In the genomic region with DNA sequence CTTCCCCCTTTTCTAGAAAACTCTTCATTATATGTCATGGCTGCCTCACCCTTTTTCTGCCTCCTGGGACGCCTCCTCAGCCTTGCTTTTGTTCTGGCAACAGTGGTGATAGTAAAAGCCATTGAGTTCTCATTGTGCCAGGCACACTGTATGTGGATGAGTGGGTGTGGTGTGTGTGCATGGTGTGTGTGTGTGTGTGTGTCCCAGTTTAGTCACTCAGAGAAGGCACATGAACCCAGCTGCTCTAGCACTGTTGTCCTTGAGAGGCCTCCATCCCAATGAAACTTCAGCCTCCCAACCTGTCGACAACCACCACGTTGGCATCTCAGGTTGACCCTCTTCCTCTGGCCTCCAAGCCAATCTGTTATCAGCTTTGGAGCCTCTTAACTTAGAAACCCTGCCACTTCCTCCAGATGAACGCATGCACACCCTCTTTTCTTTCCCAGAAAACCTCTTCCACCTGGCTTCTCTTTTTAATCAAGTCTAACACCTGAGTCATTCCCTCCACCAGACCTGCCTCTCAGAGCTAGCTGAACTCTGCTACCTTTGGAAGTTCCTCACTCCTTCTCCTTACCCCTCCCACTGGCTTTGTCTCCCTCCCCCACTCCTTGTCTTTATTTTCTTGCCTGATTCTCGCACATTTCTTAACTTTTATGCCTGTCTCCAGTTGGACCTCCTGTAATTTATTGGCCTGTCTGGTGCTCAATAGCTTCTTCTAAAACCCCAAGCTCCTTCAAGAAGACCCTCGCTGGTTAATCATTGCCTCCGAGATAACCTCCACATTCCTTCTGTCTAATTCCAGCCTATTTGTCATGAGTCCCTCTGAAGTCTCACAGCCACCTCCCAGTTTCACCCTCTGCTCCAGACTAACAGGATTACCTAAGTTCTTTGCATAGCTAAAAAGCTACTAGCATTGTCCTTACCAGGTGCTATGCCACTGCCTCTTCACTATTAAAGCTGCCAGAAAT, we compare ENCODE assay signal across 21 mouse cellular contexts. TPM values are rescaled to one million over a fixed set of nuclear protein-coding genes. Genes with fewer than 3 reads are reported as not detected.
DNase-seq lines count a peak whose midpoint lies in the region; ATAC-seq lines count a peak whose summit lies in the region.
"Had no signal": no experiment of that assay in that cellular context is flagged by ENCODE, and none has a peak within 500 bp of the region (broad histone marks: within the 10 kb centered on the region; RNA-seq: fewer than 3 reads in every experiment).

No protein-coding gene starts in this region.

- H3K27me3 ChIP-seq in lung, embryonic 15.5 days, result no peaks in the 10 kb centered on the region
- no peaks in the 10 kb centered on the region for H3K27me3 ChIP-seq in intestine, embryonic 16.5 days (replicated peaks; ENCODE audit: control insufficient read depth, insufficient read depth, low read length)
- H3K27me3 ChIP-seq: heart, embryonic 15.5 days; hindbrain, embryonic 13.5 days; neural tube, embryonic 15.5 days had no signal

- H3K4me3 ChIP-seq in lung, embryonic 15.5 days, result no peak overlapping the region
- no peak overlapping the region for H3K4me3 ChIP-seq in intestine, embryonic 16.5 days (ENCODE audit: low read length)
- H3K4me3 ChIP-seq: forebrain, embryonic 10.5 days; heart, embryonic 15.5 days; hindbrain, embryonic 13.5 days; midbrain, embryonic 10.5 days; neural tube, embryonic 15.5 days had no signal

- H3K27ac ChIP-seq in lung, embryonic 15.5 days, result peak overlapping the region; percentile 88
- 0 out of 2 replicates have a peak overlapping the region, but pooled peaks have one; percentile 2 for H3K27ac ChIP-seq in intestine, embryonic 16.5 days (ENCODE audit: low read length)
- H3K27ac ChIP-seq: forebrain, embryonic 10.5 days; heart, embryonic 15.5 days; hindbrain, embryonic 13.5 days; kidney, postnatal 0 days; midbrain, embryonic 10.5 days; neural tube, embryonic 15.5 days had no signal

- no peak overlapping the region for H3K9ac ChIP-seq in lung, embryonic 15.5 days
- H3K9ac ChIP-seq in intestine, embryonic 16.5 days (ENCODE audit: low read depth, low read length), result no peak overlapping the region
- H3K9ac ChIP-seq: forebrain, postnatal 0 days; heart, embryonic 15.5 days; hindbrain, embryonic 13.5 days; neural tube, embryonic 15.5 days had no signal

- DNase-seq in embryo, embryonic 9.5 days (ENCODE audit: extremely low spot score), result peak; percentile 21
- no peak for DNase-seq in embryo, embryonic 11 days
- no peak for DNase-seq in lung, postnatal 25 days (ENCODE audit: low spot score)
- peak; percentile 88 for DNase-seq in yolk sac, embryonic 10.5 days (ENCODE audit: low spot score)
- no peak for DNase-seq in right cerebral cortex, adult 2 months (ENCODE audit: low spot score in 2 of 2)
- DNase-seq: adrenal gland, postnatal 10 days; cerebellum, adult 8-10 months; cerebellum, postnatal 36 days; forebrain, postnatal 0 days; gastrocnemius, postnatal 36 days; heart, postnatal 36 days; right cerebral cortex, postnatal 14 days; thymus, postnatal 36 days had no signal

- peak; percentile 71; the same call in 1 of the 2 replicates for ATAC-seq in lung, embryonic 15.5 days (ENCODE audit: borderline replicate concordance, extremely low read depth, low FRiP score, low TSS enrichment)
- ATAC-seq in intestine, embryonic 16.5 days, result peak; percentile 93
- ATAC-seq: forebrain, postnatal 0 days had no signal

- 34% methylated on average over 7 of the region's 7 CpGs for WGBS in lung, embryonic 15.5 days
- whole genome bisulfite sequencing in intestine, embryonic 16.5 days, result 35% methylated on average over 7 of the region's 7 CpGs

- no peak overlapping the region for H3K4me2 ChIP-seq in lung, embryonic 15.5 days
- no peak overlapping the region for H3K4me2 ChIP-seq in intestine, embryonic 16.5 days (ENCODE audit: low read depth, low read length)
- H3K4me2 ChIP-seq: heart, embryonic 15.5 days; hindbrain, embryonic 13.5 days; neural tube, embryonic 15.5 days had no signal

- no peaks in the 10 kb centered on the region for H3K36me3 ChIP-seq in lung, embryonic 15.5 days
- H3K36me3 ChIP-seq in intestine, embryonic 16.5 days (ENCODE audit: control insufficient read depth, insufficient read depth, low read length), result no peaks in the 10 kb centered on the region
- H3K36me3 ChIP-seq: forebrain, embryonic 10.5 days; heart, embryonic 15.5 days; hindbrain, embryonic 13.5 days; neural tube, embryonic 15.5 days had no signal

- no peaks in the 10 kb centered on the region for H3K9me3 ChIP-seq in lung, embryonic 15.5 days
- H3K9me3 ChIP-seq in intestine, embryonic 16.5 days (ENCODE audit: control insufficient read depth, low read length), result peaks cover 3% of the 10 kb centered on the region; the same call in 1 of the 2 replicates
- H3K9me3 ChIP-seq: forebrain, embryonic 10.5 days; heart, embryonic 15.5 days; hindbrain, embryonic 13.5 days; midbrain, embryonic 10.5 days; neural tube, embryonic 15.5 days had no signal

- H3K4me1 ChIP-seq in lung, embryonic 15.5 days, result peaks cover 6% of the 10 kb centered on the region; the same call in 1 of the 2 replicates
- H3K4me1 ChIP-seq in intestine, embryonic 16.5 days (ENCODE audit: control insufficient read depth, insufficient read depth, low read length), result peaks cover 6% of the 10 kb centered on the region; the same call in 1 of the 2 replicates
- H3K4me1 ChIP-seq: forebrain, embryonic 10.5 days; heart, embryonic 15.5 days; hindbrain, embryonic 13.5 days; neural tube, embryonic 15.5 days had no signal

RNA-seq across cellular contexts. Expression of gene Foxa2, which starts 41.9 kb away (rescaled TPM):
- 38.4 and 40.6 TPM in 2 replicates for polyA plus RNA-seq in lung, embryonic 15.5 days (2015; fragmentation: Nextera tagmentation; extraction: Ambion mirVana)
- polyA plus RNA-seq in intestine, embryonic 16.5 days (2015; fragmentation: Nextera tagmentation; extraction: Ambion mirVana), result 3.4 and 4.1 TPM in 2 replicates
- polyA plus RNA-seq: kidney, postnatal 0 days had no signal

Comparison
In these comparisons a context has a peak if more than half of its experiments do, and no peak if none do; other contexts are left out.
1. DNase-seq: peak in embryo, embryonic 9.5 days (single experiment) and yolk sac, embryonic 10.5 days (single experiment); none in embryo, embryonic 11 days (single experiment), lung, postnatal 25 days (single experiment) and right cerebral cortex, adult 2 months (0 of 2).